Mouse (Mus musculus): ENCODE data around the gene Eci2. TPM values are rescaled to one million over a fixed set of nuclear protein-coding genes. Genes with fewer than 3 reads are reported as not detected.
"Not testable (repeated sequence)": the region's sequence is repeated elsewhere in the genome, so short reads cannot be mapped to it uniquely, and the experiment has no call there.

Eci2 gene
- polyA plus RNA-seq, 1 experiment from 2014 or later = 161 TPM

- not testable (repeated sequence) for H3K4me3 ChIP-seq (ENCODE audit: control insufficient read depth in 1 of 2, insufficient read depth in 1 of 2, low read depth in 1 of 2, low read length in 2 of 2)
- 88% methylated on average over 2 of the region's 2 CpGs for WGBS
Observed at GRCm38 (mm10) chr13:34951437-34951836, 75.5 kb downstream of the Eci2 start.

GRCm38 (mm10) chr13:34942370-34942769 lies 84.5 kb downstream of the Eci2 start:
- Histone ChIP-seq H3K36me3 (ENCODE audit: control insufficient read depth, insufficient read depth, low read length) (no peaks in the 10 kb centered on the region), H3K9me3 (ENCODE audit: control insufficient read depth, low read length) (no peaks in the 10 kb centered on the region), H3K9ac (ENCODE audit: low read length) (no peak overlapping the region), H3K4me2 (ENCODE audit: low read length) (no peak overlapping the region), H3K4me1 (ENCODE audit: control insufficient read depth in 2 of 2, insufficient read depth in 2 of 2, low read length in 2 of 2) (no peaks in the 10 kb centered on the region), H3K4me3 (ENCODE audit: control insufficient read depth in 1 of 2, insufficient read depth in 1 of 2, low read depth in 1 of 2, low read length in 2 of 2) (no peak overlapping the region), H3K27ac (replicated peaks in 1 of 2; ENCODE audit: control insufficient read depth in 1 of 2, insufficient read depth in 1 of 2, low read depth in 2 of 2, low read length in 2 of 2) (no peak overlapping the region), H3K27me3 (ENCODE audit: control insufficient read depth, insufficient read depth, low read length) (no peaks in the 10 kb centered on the region)
- ATAC-seq (ENCODE audit: insufficient number of reproducible peaks, insufficient read depth, low FRiP score, low read depth) = no peak

More at GRCm38 (mm10) chr13:34951437-34951836, 75.5 kb downstream of the Eci2 start:
- H3K4me1 ChIP-seq (ENCODE audit: control insufficient read depth in 2 of 2, insufficient read depth in 2 of 2, low read length in 2 of 2); H3K4me2 ChIP-seq (ENCODE audit: low read length); H3K27ac ChIP-seq (replicated peaks in 1 of 2; ENCODE audit: control insufficient read depth in 1 of 2, insufficient read depth in 1 of 2, low read depth in 2 of 2, low read length in 2 of 2); ATAC-seq (ENCODE audit: insufficient number of reproducible peaks, insufficient read depth, low FRiP score, low read depth); H3K36me3 ChIP-seq (ENCODE audit: control insufficient read depth, insufficient read depth, low read length); H3K9me3 ChIP-seq (ENCODE audit: control insufficient read depth, low read length); H3K9ac ChIP-seq (ENCODE audit: low read length); H3K27me3 ChIP-seq (ENCODE audit: control insufficient read depth, insufficient read depth, low read length): not testable (repeated sequence)

GRCm38 (mm10) chr13:34934931-34935644 lies 91.8 kb downstream of the Eci2 start:
- ATAC-seq (ENCODE audit: insufficient number of reproducible peaks, insufficient read depth, low FRiP score, low read depth) = no peak
- H3K9ac ChIP-seq (ENCODE audit: low read length) = no peak overlapping the region
- WGBS = 74% methylated on average over 10 of the region's 10 CpGs

More at GRCm38 (mm10) chr13:34934931-34935644, 91.8 kb downstream of the Eci2 start:
- no peaks in the 10 kb centered on the region for H3K9me3 ChIP-seq (ENCODE audit: control insufficient read depth, low read length)
- no peaks in the 10 kb centered on the region for H3K36me3 ChIP-seq (ENCODE audit: control insufficient read depth, insufficient read depth, low read length)
- H3K4me3 ChIP-seq (ENCODE audit: control insufficient read depth in 1 of 2, insufficient read depth in 1 of 2, low read depth in 1 of 2, low read length in 2 of 2) = no peak overlapping the region
- H3K4me1 ChIP-seq (ENCODE audit: control insufficient read depth in 2 of 2, insufficient read depth in 2 of 2, low read length in 2 of 2) = no peaks in the 10 kb centered on the region
- no peak overlapping the region for H3K27ac ChIP-seq (replicated peaks in 1 of 2; ENCODE audit: control insufficient read depth in 1 of 2, insufficient read depth in 1 of 2, low read depth in 2 of 2, low read length in 2 of 2)
- H3K27me3 ChIP-seq (ENCODE audit: control insufficient read depth, insufficient read depth, low read length) = no peaks in the 10 kb centered on the region
- H3K4me2 ChIP-seq (ENCODE audit: low read length) = no peak overlapping the region

Other genes starting within 250 kb of the Eci2 start
- gene Prpf4b, start 151.8 kb downstream of the Eci2 start, polyA plus RNA-seq (2014; fragmentation: Nextera tagmentation; extraction: Ambion mirVana) = 51.2 and 53.6 TPM in 2 replicates
- 2.6 and 2.9 TPM in 2 replicates for gene Fam217a, start 102.8 kb downstream of the Eci2 start, polyA plus RNA-seq (2014; fragmentation: Nextera tagmentation; extraction: Ambion mirVana)
- not detected in 2 replicates for gene 4933417A18Rik, start 102.7 kb downstream of the Eci2 start, polyA plus RNA-seq (2014; fragmentation: Nextera tagmentation; extraction: Ambion mirVana)
- gene Eci3, start 63.3 kb downstream of the Eci2 start, polyA plus RNA-seq (2014; fragmentation: Nextera tagmentation; extraction: Ambion mirVana) = 0.49 and 0.66 TPM in 2 replicates